Mouse (Mus musculus): ENCODE measurements around the gene Smyd1. TPM values are rescaled to one million over a fixed set of nuclear protein-coding genes. Genes with fewer than 3 reads are reported as not detected.

Smyd1 gene
- polyA plus RNA-seq, 1 experiment from 2014 or later = 0.21 TPM

GRCm38 (mm10) chr6:71239069-71239750, 82.8 kb downstream of the Smyd1 start:
- no peaks in the 10 kb centered on the region for H3K4me1 ChIP-seq (ENCODE audit: control insufficient read depth, insufficient read depth, low read depth, low read length)
- no peaks in the 10 kb centered on the region for H3K36me3 ChIP-seq (ENCODE audit: control insufficient read depth, insufficient read depth, low read length)
- 90% methylated on average over 26 of the region's 26 CpGs for WGBS
- ATAC-seq = no peak
- H3K4me2 ChIP-seq (ENCODE audit: low read length) = no peak overlapping the region
- H3K27ac ChIP-seq (ENCODE audit: low read depth, low read length) = no peak overlapping the region
- no peak overlapping the region for H3K9ac ChIP-seq (ENCODE audit: low read depth, low read length)
- H3K4me3 ChIP-seq (ENCODE audit: low read length) = no peak overlapping the region
- no peaks in the 10 kb centered on the region for H3K27me3 ChIP-seq (replicated peaks; ENCODE audit: control insufficient read depth, insufficient read depth, low read length)
- H3K9me3 ChIP-seq (ENCODE audit: control insufficient read depth, low read length) = 0 out of 2 replicates have a peak, but pooled peaks cover 2% of the 10 kb centered on the region

GRCm38 (mm10) chr6:71237031-71237431, 85.0 kb downstream of the Smyd1 start:
- Histone ChIP-seq H3K27me3 (replicated peaks; ENCODE audit: control insufficient read depth, insufficient read depth, low read length) (no peaks in the 10 kb centered on the region), H3K9me3 (ENCODE audit: control insufficient read depth, low read length) (0 out of 2 replicates have a peak, but pooled peaks cover 2% of the 10 kb centered on the region), H3K27ac (ENCODE audit: low read depth, low read length) (no peak overlapping the region), H3K36me3 (ENCODE audit: control insufficient read depth, insufficient read depth, low read length) (no peaks in the 10 kb centered on the region), H3K9ac (ENCODE audit: low read depth, low read length) (no peak overlapping the region), H3K4me3 (ENCODE audit: low read length) (no peak overlapping the region), H3K4me2 (ENCODE audit: low read length) (no peak overlapping the region), H3K4me1 (ENCODE audit: control insufficient read depth, insufficient read depth, low read depth, low read length) (no peaks in the 10 kb centered on the region)
- no peak for ATAC-seq
- 89% methylated on average over 6 of the region's 6 CpGs for WGBS

- no peaks in the 10 kb centered on the region for H3K27me3 ChIP-seq (replicated peaks; ENCODE audit: control insufficient read depth, insufficient read depth, low read length)
- H3K9me3 ChIP-seq (ENCODE audit: control insufficient read depth, low read length) = 0 out of 2 replicates have a peak, but pooled peaks cover 2% of the 10 kb centered on the region
- ATAC-seq = no peak
- H3K4me3 ChIP-seq (ENCODE audit: low read length) = no peak overlapping the region
- H3K4me2 ChIP-seq (ENCODE audit: low read length) = no peak overlapping the region
- WGBS = 82% methylated on average over 6 of the region's 6 CpGs
- H3K27ac ChIP-seq (ENCODE audit: low read depth, low read length) = no peak overlapping the region
- no peaks in the 10 kb centered on the region for H3K4me1 ChIP-seq (ENCODE audit: control insufficient read depth, insufficient read depth, low read depth, low read length)
- no peaks in the 10 kb centered on the region for H3K36me3 ChIP-seq (ENCODE audit: control insufficient read depth, insufficient read depth, low read length)
- no peak overlapping the region for H3K9ac ChIP-seq (ENCODE audit: low read depth, low read length)
Measured at GRCm38 (mm10) chr6:71236506-71236905, 85.5 kb downstream of the Smyd1 start.

- no peak overlapping the region for H3K4me3 ChIP-seq (ENCODE audit: low read length)
- H3K4me2 ChIP-seq (ENCODE audit: low read length) = no peak overlapping the region
- H3K36me3 ChIP-seq (ENCODE audit: control insufficient read depth, insufficient read depth, low read length) = no peaks in the 10 kb centered on the region
- 0 out of 2 replicates have a peak, but pooled peaks cover 2% of the 10 kb centered on the region for H3K9me3 ChIP-seq (ENCODE audit: control insufficient read depth, low read length)
- no peak overlapping the region for H3K9ac ChIP-seq (ENCODE audit: low read depth, low read length)
- no peak for ATAC-seq
- no peaks in the 10 kb centered on the region for H3K27me3 ChIP-seq (replicated peaks; ENCODE audit: control insufficient read depth, insufficient read depth, low read length)
- 67% methylated on average over 3 of the region's 3 CpGs for WGBS
- no peak overlapping the region for H3K27ac ChIP-seq (ENCODE audit: low read depth, low read length)
- H3K4me1 ChIP-seq (ENCODE audit: control insufficient read depth, insufficient read depth, low read depth, low read length) = no peaks in the 10 kb centered on the region
Measured at GRCm38 (mm10) chr6:71235944-71236343, 86.1 kb downstream of the Smyd1 start.

GRCm38 (mm10) chr6:71235121-71235520, 86.9 kb downstream of the Smyd1 start:
- WGBS = 82% methylated on average over 13 of the region's 13 CpGs
- H3K9ac ChIP-seq (ENCODE audit: low read depth, low read length) = no peak overlapping the region
- H3K27me3 ChIP-seq (replicated peaks; ENCODE audit: control insufficient read depth, insufficient read depth, low read length) = no peaks in the 10 kb centered on the region
- H3K36me3 ChIP-seq (ENCODE audit: control insufficient read depth, insufficient read depth, low read length) = no peaks in the 10 kb centered on the region
- H3K4me3 ChIP-seq (ENCODE audit: low read length) = no peak overlapping the region
- H3K9me3 ChIP-seq (ENCODE audit: control insufficient read depth, low read length) = no peaks in the 10 kb centered on the region
- no peak overlapping the region for H3K27ac ChIP-seq (ENCODE audit: low read depth, low read length)
- no peak overlapping the region for H3K4me2 ChIP-seq (ENCODE audit: low read length)
- ATAC-seq = no peak
- no peaks in the 10 kb centered on the region for H3K4me1 ChIP-seq (ENCODE audit: control insufficient read depth, insufficient read depth, low read depth, low read length)

- H3K27me3 ChIP-seq (replicated peaks; ENCODE audit: control insufficient read depth, insufficient read depth, low read length) = no peaks in the 10 kb centered on the region
- no peak overlapping the region for H3K4me3 ChIP-seq (ENCODE audit: low read length)
- H3K4me2 ChIP-seq (ENCODE audit: low read length) = no peak overlapping the region
- WGBS = 3% methylated on average over 7 of the region's 7 CpGs
- no peaks in the 10 kb centered on the region for H3K9me3 ChIP-seq (ENCODE audit: control insufficient read depth, low read length)
- peaks cover 5% of the 10 kb centered on the region for H3K4me1 ChIP-seq (ENCODE audit: control insufficient read depth, insufficient read depth, low read depth, low read length)
- no peak overlapping the region for H3K9ac ChIP-seq (ENCODE audit: low read depth, low read length)
- no peak overlapping the region for H3K27ac ChIP-seq (ENCODE audit: low read depth, low read length)
- no peaks in the 10 kb centered on the region for H3K36me3 ChIP-seq (ENCODE audit: control insufficient read depth, insufficient read depth, low read length)
- no peak for ATAC-seq
Measured at GRCm38 (mm10) chr6:71227157-71227770, 94.8 kb downstream of the Smyd1 start.

GRCm38 (mm10) chr6:71226544-71226943, 95.5 kb downstream of the Smyd1 start:
- Histone ChIP-seq H3K4me2 (ENCODE audit: low read length) (no peak overlapping the region), H3K9ac (ENCODE audit: low read depth, low read length) (no peak overlapping the region), H3K27ac (ENCODE audit: low read depth, low read length) (no peak overlapping the region), H3K9me3 (ENCODE audit: control insufficient read depth, low read length) (no peaks in the 10 kb centered on the region), H3K27me3 (replicated peaks; ENCODE audit: control insufficient read depth, insufficient read depth, low read length) (no peaks in the 10 kb centered on the region), H3K4me3 (ENCODE audit: low read length) (no peak overlapping the region), H3K36me3 (ENCODE audit: control insufficient read depth, insufficient read depth, low read length) (no peaks in the 10 kb centered on the region), H3K4me1 (ENCODE audit: control insufficient read depth, insufficient read depth, low read depth, low read length) (peaks cover 5% of the 10 kb centered on the region)
- WGBS = 38% methylated on average over 6 of the region's 6 CpGs
- no peak for ATAC-seq

GRCm38 (mm10) chr6:71224184-71224943, 97.7 kb downstream of the Smyd1 start:
- Histone ChIP-seq H3K4me3 (ENCODE audit: low read length) (no peak overlapping the region), H3K27me3 (replicated peaks; ENCODE audit: control insufficient read depth, insufficient read depth, low read length) (no peaks in the 10 kb centered on the region), H3K9me3 (ENCODE audit: control insufficient read depth, low read length) (no peaks in the 10 kb centered on the region), H3K9ac (ENCODE audit: low read depth, low read length) (no peak overlapping the region), H3K4me1 (ENCODE audit: control insufficient read depth, insufficient read depth, low read depth, low read length) (peaks cover 5% of the 10 kb centered on the region), H3K27ac (ENCODE audit: low read depth, low read length) (no peak overlapping the region), H3K4me2 (ENCODE audit: low read length) (no peak overlapping the region), H3K36me3 (ENCODE audit: control insufficient read depth, insufficient read depth, low read length) (no peaks in the 10 kb centered on the region)
- 80% methylated on average over 3 of the region's 3 CpGs for WGBS
- no peak for ATAC-seq

- no peak for ATAC-seq
- no peak overlapping the region for H3K4me2 ChIP-seq (ENCODE audit: low read length)
- WGBS = 87% methylated on average over 4 of the region's 4 CpGs
Measured at GRCm38 (mm10) chr6:71221501-71221900, 100.5 kb downstream of the Smyd1 start.

More at GRCm38 (mm10) chr6:71221501-71221900, 100.5 kb downstream of the Smyd1 start:
- no peaks in the 10 kb centered on the region for H3K4me1 ChIP-seq (ENCODE audit: control insufficient read depth, insufficient read depth, low read depth, low read length)
- H3K4me3 ChIP-seq (ENCODE audit: low read length) = no peak overlapping the region
- no peak overlapping the region for H3K9ac ChIP-seq (ENCODE audit: low read depth, low read length)
- H3K27me3 ChIP-seq (replicated peaks; ENCODE audit: control insufficient read depth, insufficient read depth, low read length) = no peaks in the 10 kb centered on the region
- H3K9me3 ChIP-seq (ENCODE audit: control insufficient read depth, low read length) = no peaks in the 10 kb centered on the region
- no peaks in the 10 kb centered on the region for H3K36me3 ChIP-seq (ENCODE audit: control insufficient read depth, insufficient read depth, low read length)
- no peak overlapping the region for H3K27ac ChIP-seq (ENCODE audit: low read depth, low read length)
